Mouse (Mus musculus): ENCODE results near the gene Pde5a. TPM values are rescaled to one million over a fixed set of nuclear protein-coding genes. Genes with fewer than 3 reads are reported as not detected.

The Pde5a gene
- total RNA-seq, 1 experiment, result 1.6 TPM

- TF ChIP-seq ZC3H11A (IDR thresholded peaks at IDR 0.05; ENCODE audit: borderline replicate concordance, low read depth, low read length) (no peak), ZNF384 (IDR thresholded peaks at IDR 0.05; ENCODE audit: low read depth, low read length) (no peak), MAFK (IDR thresholded peaks at IDR 0.05; ENCODE audit: insufficient read depth, low read depth, low read length) (no peak), HCFC1 (IDR thresholded peaks at IDR 0.05; ENCODE audit: borderline replicate concordance, insufficient read depth, low read length) (no peak), CHD2 (IDR thresholded peaks at IDR 0.05; ENCODE audit: low read depth, low read length) (no peak)
- Histone ChIP-seq H3K9ac (ENCODE audit: insufficient read depth, low read depth, low read length, poor library complexity, severe bottlenecking) (no peak overlapping the region), H3K4me1 (ENCODE audit: control insufficient read depth in 2 of 2, insufficient read depth in 2 of 2, low read length in 2 of 2, poor library complexity in 1 of 2) (no peaks in the 10 kb centered on the region), H3K36me3 (ENCODE audit: control insufficient read depth, insufficient read depth, low read length, poor library complexity, severe bottlenecking) (no peaks in the 10 kb centered on the region), H3K9me3 (ENCODE audit: control insufficient read depth, insufficient read depth, low read depth, low read length) (no peaks in the 10 kb centered on the region), H3K27ac (ENCODE audit: insufficient read depth, low read depth, low read length, poor library complexity, severe bottlenecking) (no peak overlapping the region), H3K4me3 (ENCODE audit: insufficient read depth in 1 of 2, low read depth in 1 of 2, low read length in 2 of 2, poor library complexity in 1 of 2, severe bottlenecking in 1 of 2) (no peak overlapping the region)
- in situ Hi-C loops (cut with MboI; ENCODE audit: low sequenced_read_pairs in 2 of 2, unreplicated experiment in 2 of 2), result no loop called here
- DNase-seq (ENCODE audit: low read depth, low spot score), result no peak
Observed at GRCm38 (mm10) chr3:122887505-122888301, 159.0 kb downstream of the Pde5a start.

DNA sequence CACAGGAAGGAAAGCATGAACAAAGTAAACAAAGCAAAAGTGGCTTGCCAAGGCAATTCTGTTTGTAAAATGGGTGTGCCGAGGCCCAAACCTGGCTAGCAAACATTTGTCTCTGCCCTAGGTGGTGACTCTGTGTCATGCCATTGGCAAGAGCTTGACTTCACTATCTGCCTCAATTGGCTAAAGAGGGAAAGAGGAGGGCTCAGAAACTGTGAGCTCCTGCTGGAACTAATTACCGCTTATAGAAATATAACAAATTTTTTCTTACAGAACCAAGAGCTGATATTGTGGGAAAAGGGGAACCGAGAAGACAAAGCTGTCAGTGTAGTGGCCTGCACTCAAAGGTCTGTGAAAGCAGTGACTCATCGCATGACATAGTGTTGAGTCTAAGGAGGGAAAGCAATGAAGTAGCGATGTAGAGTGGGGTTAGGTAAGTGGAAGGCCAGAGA, 159.6 kb downstream of the Pde5a start:
- H3K4me1 ChIP-seq (ENCODE audit: control insufficient read depth in 2 of 2, insufficient read depth in 2 of 2, low read length in 2 of 2, poor library complexity in 1 of 2), result no peaks in the 10 kb centered on the region
- H3K27ac ChIP-seq (ENCODE audit: insufficient read depth, low read depth, low read length, poor library complexity, severe bottlenecking), result no peak overlapping the region
- DNase-seq (ENCODE audit: low read depth, low spot score), result no peak
- no peak for TF ChIP-seq MAFK (IDR thresholded peaks at IDR 0.05; ENCODE audit: insufficient read depth, low read depth, low read length)
- TF ChIP-seq ZNF384 (IDR thresholded peaks at IDR 0.05; ENCODE audit: low read depth, low read length), result no peak
- TF ChIP-seq HCFC1 (IDR thresholded peaks at IDR 0.05; ENCODE audit: borderline replicate concordance, insufficient read depth, low read length), result no peak
- no peak for TF ChIP-seq CHD2 (IDR thresholded peaks at IDR 0.05; ENCODE audit: low read depth, low read length)
- TF ChIP-seq ZC3H11A (IDR thresholded peaks at IDR 0.05; ENCODE audit: borderline replicate concordance, low read depth, low read length), result no peak
- H3K9me3 ChIP-seq (ENCODE audit: control insufficient read depth, insufficient read depth, low read depth, low read length), result no peaks in the 10 kb centered on the region
- no peak overlapping the region for H3K4me3 ChIP-seq (ENCODE audit: insufficient read depth in 1 of 2, low read depth in 1 of 2, low read length in 2 of 2, poor library complexity in 1 of 2, severe bottlenecking in 1 of 2)
- H3K9ac ChIP-seq (ENCODE audit: insufficient read depth, low read depth, low read length, poor library complexity, severe bottlenecking), result no peak overlapping the region
- H3K36me3 ChIP-seq (ENCODE audit: control insufficient read depth, insufficient read depth, low read length, poor library complexity, severe bottlenecking), result no peaks in the 10 kb centered on the region
- in situ Hi-C loops (cut with MboI; ENCODE audit: low sequenced_read_pairs in 2 of 2, unreplicated experiment in 2 of 2), result no loop called here

DNA sequence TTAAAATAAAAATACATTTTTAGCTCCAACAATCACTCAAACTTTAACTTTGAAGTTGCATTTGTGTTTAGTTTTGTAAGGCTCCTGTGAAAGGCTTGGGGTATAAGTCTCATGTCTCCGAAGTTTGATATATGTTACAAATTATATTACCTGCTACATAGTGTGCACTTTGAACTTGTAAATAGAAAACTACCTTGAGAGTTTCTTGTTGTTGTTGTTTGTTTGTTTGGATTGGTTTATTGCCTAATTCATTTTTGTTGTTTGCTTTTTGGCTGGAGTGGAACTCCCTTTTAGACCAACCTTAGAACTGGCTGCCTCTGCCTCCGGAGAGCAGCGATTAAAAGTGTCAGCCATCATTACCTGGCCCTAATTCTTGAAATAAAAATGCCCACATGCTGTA, 166.0 kb downstream of the Pde5a start, which contains the start of gene Fabp2:
TSS of gene Fabp2 (plus strand) at position 301 of the 400 bp plus-strand sequence.
- TF ChIP-seq MAFK (IDR thresholded peaks at IDR 0.05; ENCODE audit: insufficient read depth, low read depth, low read length) (no peak), CHD2 (IDR thresholded peaks at IDR 0.05; ENCODE audit: low read depth, low read length) (no peak)
- no peak for DNase-seq (ENCODE audit: low read depth, low spot score)
- no peak within 1 kb of the TSS for H3K27ac ChIP-seq (ENCODE audit: insufficient read depth, low read depth, low read length, poor library complexity, severe bottlenecking)
- H3K9me3 ChIP-seq (ENCODE audit: control insufficient read depth, insufficient read depth, low read depth, low read length), result no peaks in the 10 kb centered on the region
- H3K4me1 ChIP-seq (ENCODE audit: control insufficient read depth in 2 of 2, insufficient read depth in 2 of 2, low read length in 2 of 2, poor library complexity in 1 of 2), result no peaks in the 10 kb centered on the region
- no peak within 1 kb of the TSS for H3K9ac ChIP-seq (ENCODE audit: insufficient read depth, low read depth, low read length, poor library complexity, severe bottlenecking)
- no peaks in the 10 kb centered on the region for H3K36me3 ChIP-seq (ENCODE audit: control insufficient read depth, insufficient read depth, low read length, poor library complexity, severe bottlenecking)
- H3K4me3 ChIP-seq (ENCODE audit: insufficient read depth in 1 of 2, low read depth in 1 of 2, low read length in 2 of 2, poor library complexity in 1 of 2, severe bottlenecking in 1 of 2), result no peak within 1 kb of the TSS
- in situ Hi-C loops (cut with MboI; ENCODE audit: low sequenced_read_pairs in 2 of 2, unreplicated experiment in 2 of 2), result no loop called here

DNA sequence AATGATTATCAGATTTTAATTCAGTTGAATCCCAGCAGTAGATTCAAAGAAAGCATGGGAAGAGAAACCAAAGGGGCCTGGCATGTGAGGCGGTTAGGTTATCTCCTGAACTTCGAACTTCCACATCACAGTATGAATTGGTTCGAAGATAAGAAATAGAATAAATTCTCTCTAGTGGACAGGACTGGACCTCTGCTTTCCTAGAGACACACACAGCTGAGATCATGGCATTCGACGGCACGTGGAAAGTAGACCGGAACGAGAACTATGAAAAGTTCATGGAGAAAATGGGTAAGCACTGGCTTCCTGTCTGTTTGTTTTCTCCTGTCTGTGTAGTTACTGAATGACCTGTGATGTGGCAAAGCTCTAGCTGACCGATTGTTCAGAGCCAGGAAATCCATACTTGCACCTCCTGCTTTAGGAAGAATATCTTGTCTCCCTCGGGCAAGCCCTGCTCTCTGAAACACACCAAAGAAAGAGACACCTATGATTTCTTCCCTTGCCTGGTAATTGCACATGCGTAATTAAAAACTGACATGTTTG, 166.5 kb downstream of the Pde5a start:
- no peaks in the 10 kb centered on the region for H3K36me3 ChIP-seq (ENCODE audit: control insufficient read depth, insufficient read depth, low read length, poor library complexity, severe bottlenecking)
- H3K4me1 ChIP-seq (ENCODE audit: control insufficient read depth in 2 of 2, insufficient read depth in 2 of 2, low read length in 2 of 2, poor library complexity in 1 of 2), result no peaks in the 10 kb centered on the region
- DNase-seq (ENCODE audit: low read depth, low spot score), result no peak
- no peak overlapping the region for H3K4me3 ChIP-seq (ENCODE audit: insufficient read depth in 1 of 2, low read depth in 1 of 2, low read length in 2 of 2, poor library complexity in 1 of 2, severe bottlenecking in 1 of 2)
- no peak overlapping the region for H3K27ac ChIP-seq (ENCODE audit: insufficient read depth, low read depth, low read length, poor library complexity, severe bottlenecking)
- no peak overlapping the region for H3K9ac ChIP-seq (ENCODE audit: insufficient read depth, low read depth, low read length, poor library complexity, severe bottlenecking)
- in situ Hi-C loops (cut with MboI; ENCODE audit: low sequenced_read_pairs in 2 of 2, unreplicated experiment in 2 of 2), result no loop called here
- no peak for TF ChIP-seq CHD2 (IDR thresholded peaks at IDR 0.05; ENCODE audit: low read depth, low read length)
- TF ChIP-seq MAFK (IDR thresholded peaks at IDR 0.05; ENCODE audit: insufficient read depth, low read depth, low read length), result no peak
- TF ChIP-seq ZC3H11A (IDR thresholded peaks at IDR 0.05; ENCODE audit: borderline replicate concordance, low read depth, low read length), result no peak
- TF ChIP-seq HCFC1 (IDR thresholded peaks at IDR 0.05; ENCODE audit: borderline replicate concordance, insufficient read depth, low read length), result no peak
- no peak for TF ChIP-seq ZNF384 (IDR thresholded peaks at IDR 0.05; ENCODE audit: low read depth, low read length)
- H3K9me3 ChIP-seq (ENCODE audit: control insufficient read depth, insufficient read depth, low read depth, low read length), result no peaks in the 10 kb centered on the region

All from ES-E14 (cell line).